Mouse (Mus musculus) myocyte (in vitro differentiated cells): ENCODE results near the gene Fam13a. TPM values are rescaled to one million over a fixed set of nuclear protein-coding genes. Genes with fewer than 3 reads are reported as not detected.

Experiments
- H3K27me3 ChIP-seq: one replicate; pipeline ENCODE4 v1.6.1; 2011; ENCODE audit not compliant: control insufficient read depth, insufficient read depth, insufficient read length
- H3K36me3 ChIP-seq: one replicate; pipeline ENCODE4 v1.6.1; 2011; ENCODE audit not compliant: control insufficient read depth, insufficient read depth
- H3K4me2 ChIP-seq: one replicate; pipeline ENCODE4 v1.6.1; 2011; ENCODE audit warnings: low read depth, control low read depth
- H3K4me3 ChIP-seq: one replicate; pipeline ENCODE4 v1.5.1; 2011; ENCODE audit warnings: mild to moderate bottlenecking, control low read depth, moderate library complexity
- H3K79me2 ChIP-seq: one replicate; pipeline ENCODE4 v1.6.1; 2011; ENCODE audit not compliant: control insufficient read depth, insufficient read depth
- H3ac ChIP-seq: one replicate; pipeline ENCODE4 v1.6.1; 2011; ENCODE audit not compliant: control insufficient read depth, insufficient read length
- CEBPB ChIP-seq: IDR thresholded peaks from 2 replicates; pipeline ENCODE4 v1.6.1; 2011; ENCODE audit warnings: mild to moderate bottlenecking, moderate library complexity; ENCODE audit not compliant: poor library complexity, insufficient read depth, severe bottlenecking
- E2F4 ChIP-seq: IDR thresholded peaks from one replicate; pipeline ENCODE4 v1.6.1; 2011; ENCODE audit warnings: mild to moderate bottlenecking, control low read depth, moderate library complexity; ENCODE audit not compliant: insufficient read depth
- MAX ChIP-seq: IDR thresholded peaks from one replicate; pipeline ENCODE4 v1.6.1; 2011; ENCODE audit warnings: low read depth, mild to moderate bottlenecking, control low read depth
- MYOD1 ChIP-seq, 3 experiments: IDR thresholded peaks; one replicate each; pipeline ENCODE4 v1.6.1; 2011; ENCODE audit warnings: control low read depth in 2 of 3, low read depth in 2 of 3, mild to moderate bottlenecking in 2 of 3, moderate library complexity in 1 of 3; ENCODE audit not compliant: insufficient read length in 2 of 3, control insufficient read depth in 1 of 3
- MYOG ChIP-seq, 3 experiments: IDR thresholded peaks; one replicate each; pipeline ENCODE4 v1.6.1; 2011; ENCODE audit warnings: control low read depth in 2 of 3, low read depth in 2 of 3, mild to moderate bottlenecking in 2 of 3; ENCODE audit not compliant: insufficient read length in 2 of 3, control insufficient read depth in 1 of 3, insufficient read depth in 1 of 3
- POLR2A ChIP-seq: IDR thresholded peaks from one replicate; pipeline ENCODE4 v1.6.1; 2011; ENCODE audit warnings: low read depth, mild to moderate bottlenecking, control low read depth, moderate library complexity; ENCODE audit not compliant: insufficient read length
- POLR2AphosphoS2 ChIP-seq: IDR thresholded peaks from one replicate; pipeline ENCODE4 v1.6.1; 2011; ENCODE audit warnings: low read depth, control low read depth; ENCODE audit not compliant: insufficient read length
- REST ChIP-seq: IDR thresholded peaks from one replicate; pipeline ENCODE4 v1.6.1; 2011; ENCODE audit warnings: mild to moderate bottlenecking, control low read depth, moderate library complexity; ENCODE audit not compliant: insufficient read depth, insufficient read length
- SRF ChIP-seq: IDR thresholded peaks from one replicate; pipeline ENCODE4 v1.6.1; 2011; ENCODE audit warnings: low read depth; ENCODE audit not compliant: control insufficient read depth, insufficient read length
- TCF12 ChIP-seq: IDR thresholded peaks from one replicate; pipeline ENCODE4 v1.6.1; 2011; ENCODE audit warnings: mild to moderate bottlenecking, control low read depth; ENCODE audit not compliant: poor library complexity, insufficient read depth, severe bottlenecking
- TCF3 ChIP-seq: IDR thresholded peaks from one replicate; pipeline ENCODE4 v1.6.1; 2011; ENCODE audit warnings: low read depth, control low read depth; ENCODE audit not compliant: insufficient read length
- USF1 ChIP-seq: IDR thresholded peaks from one replicate; pipeline ENCODE4 v1.6.1; 2011; ENCODE audit warnings: low read depth, mild to moderate bottlenecking, control low read depth, moderate library complexity
- polyA plus RNA-seq: library from polyadenylated mRNA; unstranded; fragments of >200 nt; fragmentation: generic; extraction: Trizol; gene quantifications from one replicate; pipeline ENCODE4 v1.2.1, GENCODE M21; 2012; ENCODE audit warnings: missing spikeins

Fam13a gene
- polyA plus RNA-seq, 1 experiment, result 0.43 TPM

DNA sequence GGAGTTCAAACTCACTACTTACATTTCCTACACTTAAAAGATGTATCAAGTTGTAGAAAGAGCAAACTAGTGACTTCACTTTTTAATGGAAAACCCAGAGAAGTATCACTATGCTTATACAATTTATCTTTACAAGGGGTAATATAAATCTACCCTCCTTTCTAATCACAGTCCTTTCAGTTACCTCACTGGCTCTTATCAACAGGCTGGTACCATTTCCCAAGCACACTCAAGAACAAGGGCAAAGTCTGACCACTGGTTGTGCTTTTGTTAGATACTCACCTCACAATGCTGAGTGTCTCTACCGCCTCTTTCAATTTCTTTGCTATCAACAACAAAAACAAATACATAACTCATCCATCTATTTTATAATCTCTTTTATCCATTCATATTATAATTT, 51.5 kb downstream of the Fam13a start:
- H3K79me2 ChIP-seq, result no peaks in the 10 kb centered on the region
- TF ChIP-seq E2F4, result no peak
- TF ChIP-seq POLR2AphosphoS2, result no peak
- no peak for TF ChIP-seq REST
- TF ChIP-seq MYOD1 (IDR thresholded peaks at IDR 0.05; ENCODE audit: control insufficient read depth in 1 of 3, insufficient read length in 2 of 3, low read depth in 2 of 3), result no peak
- no peak for TF ChIP-seq TCF12
- no peak for TF ChIP-seq MYOG (IDR thresholded peaks at IDR 0.05; ENCODE audit: control insufficient read depth in 1 of 3, insufficient read depth in 1 of 3, insufficient read length in 2 of 3, low read depth in 2 of 3)
- TF ChIP-seq POLR2A, result no peak
- no peak for TF ChIP-seq USF1
- no peak for TF ChIP-seq TCF3
- no peak for TF ChIP-seq CEBPB
- TF ChIP-seq MAX, result no peak
- no peak for TF ChIP-seq SRF
- no peak overlapping the region for H3ac ChIP-seq
- no peaks in the 10 kb centered on the region for H3K36me3 ChIP-seq
- H3K4me2 ChIP-seq, result no peak overlapping the region
- no peak overlapping the region for H3K4me3 ChIP-seq
- H3K27me3 ChIP-seq, result no peaks in the 10 kb centered on the region

GRCm38 (mm10) chr6:58968272-58968671, 56.1 kb downstream of the Fam13a start:
- H3ac ChIP-seq, result no peak overlapping the region
- no peak overlapping the region for H3K4me2 ChIP-seq
- TF ChIP-seq POLR2AphosphoS2 (no peak), REST (no peak), TCF3 (no peak), E2F4 (no peak), MYOD1 (IDR thresholded peaks at IDR 0.05; ENCODE audit: control insufficient read depth in 1 of 3, insufficient read length in 2 of 3, low read depth in 2 of 3) (no peak), TCF12 (no peak), POLR2A (no peak), SRF (no peak), CEBPB (no peak), MAX (no peak)
- no peaks in the 10 kb centered on the region for H3K79me2 ChIP-seq
- H3K36me3 ChIP-seq, result no peaks in the 10 kb centered on the region
- no peak overlapping the region for H3K4me3 ChIP-seq
- no peaks in the 10 kb centered on the region for H3K27me3 ChIP-seq

DNA sequence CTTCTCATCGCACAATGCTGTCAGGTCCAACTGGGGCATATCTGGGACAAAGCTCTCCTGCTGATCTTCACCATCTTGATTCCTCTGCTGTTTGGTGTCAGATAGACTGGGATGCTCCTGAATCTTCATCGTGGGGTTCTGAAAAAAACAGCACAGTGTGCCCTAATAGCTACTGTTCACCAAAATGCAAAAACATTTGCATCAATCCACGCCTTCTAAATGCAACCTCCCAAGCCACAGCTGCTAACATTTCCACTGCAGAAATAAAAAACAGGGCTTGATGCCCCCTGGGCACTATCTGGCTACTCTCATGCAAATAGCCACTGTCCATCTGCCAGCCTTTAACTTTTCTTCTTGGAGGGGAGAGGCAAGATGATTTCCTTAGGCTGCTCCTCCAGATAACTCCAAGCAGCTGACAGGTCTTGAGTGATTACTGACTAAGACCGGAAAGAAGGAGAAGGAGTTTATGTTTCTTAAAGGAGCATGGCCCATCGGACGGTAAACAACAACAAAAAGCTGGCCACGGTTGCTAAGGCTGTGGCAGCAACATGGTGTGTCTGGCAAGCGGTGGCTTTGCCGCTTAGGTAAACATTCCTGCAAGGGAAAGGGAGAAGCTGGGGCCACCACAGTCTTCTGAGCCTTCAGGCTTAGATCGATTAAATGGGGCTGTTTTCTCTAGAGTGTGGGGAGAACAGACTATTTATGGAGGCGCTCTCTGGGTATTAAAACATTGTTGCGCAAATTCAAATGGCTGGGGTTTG, 59.1 kb downstream of the Fam13a start:
- Histone ChIP-seq H3K27me3 (no peaks in the 10 kb centered on the region), H3K36me3 (no peaks in the 10 kb centered on the region), H3ac (no peak overlapping the region), H3K4me2 (no peak overlapping the region), H3K79me2 (no peaks in the 10 kb centered on the region), H3K4me3 (no peak overlapping the region)
- TF ChIP-seq REST, result no peak
- no peak for TF ChIP-seq MYOG (IDR thresholded peaks at IDR 0.05; ENCODE audit: control insufficient read depth in 1 of 3, insufficient read depth in 1 of 3, insufficient read length in 2 of 3, low read depth in 2 of 3)
- TF ChIP-seq SRF, result no peak

DNA sequence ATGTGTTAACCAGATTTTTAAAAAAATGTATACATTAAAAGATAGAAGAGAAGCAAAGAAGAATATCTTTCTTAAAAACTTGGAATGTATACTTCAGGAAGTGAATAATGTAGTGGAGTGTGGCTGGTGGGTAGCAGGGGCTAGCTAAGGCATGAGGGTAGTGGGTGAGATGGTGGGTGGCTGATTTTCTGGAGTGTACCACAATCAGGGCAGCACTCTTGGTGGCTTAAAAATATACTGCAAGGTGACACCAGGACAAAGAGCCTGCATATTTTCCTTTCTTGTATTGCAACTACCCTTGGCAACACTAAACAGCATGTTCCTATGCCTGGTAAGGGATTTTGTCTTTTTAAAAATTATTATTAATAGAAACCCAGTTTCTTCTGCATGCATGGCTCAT, 59.8 kb downstream of the Fam13a start:
- H3K36me3 ChIP-seq, result no peaks in the 10 kb centered on the region
- H3K4me3 ChIP-seq, result no peak overlapping the region

GRCm38 (mm10) chr6:58964091-58964490, 60.3 kb downstream of the Fam13a start:
- no peaks in the 10 kb centered on the region for H3K79me2 ChIP-seq
- TF ChIP-seq CEBPB (no peak), TCF3 (no peak), MAX (no peak), MYOG (IDR thresholded peaks at IDR 0.05; ENCODE audit: control insufficient read depth in 1 of 3, insufficient read depth in 1 of 3, insufficient read length in 2 of 3, low read depth in 2 of 3) (no peak), E2F4 (no peak), REST (no peak), SRF (no peak)
- H3K4me3 ChIP-seq, result no peak overlapping the region
- no peak overlapping the region for H3K4me2 ChIP-seq
- no peak overlapping the region for H3ac ChIP-seq
- H3K27me3 ChIP-seq, result no peaks in the 10 kb centered on the region
- no peaks in the 10 kb centered on the region for H3K36me3 ChIP-seq

More for the DNA sequence above, 59.8 kb downstream of the Fam13a start:
- no peaks in the 10 kb centered on the region for H3K79me2 ChIP-seq
- no peaks in the 10 kb centered on the region for H3K27me3 ChIP-seq
- TF ChIP-seq USF1 (no peak), MYOG (IDR thresholded peaks at IDR 0.05; ENCODE audit: control insufficient read depth in 1 of 3, insufficient read depth in 1 of 3, insufficient read length in 2 of 3, low read depth in 2 of 3) (no peak), TCF3 (no peak)
- H3K4me2 ChIP-seq, result no peak overlapping the region
- no peak overlapping the region for H3ac ChIP-seq
